Mouse (Mus musculus): ENCODE results near the gene Pnpla2.
A peak's percentile ranks its signal among the peaks of the same experiment; 100 is the strongest.
"Not testable (repeated sequence)": the region's sequence is repeated elsewhere in the genome, so short reads cannot be mapped to it uniquely, and the experiment has no call there.

Gene Pnpla2

GRCm38 (mm10) chr7:141454967-141455551 lies at the start of gene Pnpla2:
Pnpla2 (plus strand) TSS chr7:141455198.
- peak; percentile 85 to 91 for DNase-seq (ENCODE audit: low spot score in 2 of 2)

- DNase-seq (ENCODE audit: low spot score in 2 of 2): no peak
Measured at GRCm38 (mm10) chr7:141405466-141405865, 49.5 kb upstream of the Pnpla2 start.

GRCm38 (mm10) chr7:141407670-141408069 lies 47.3 kb upstream of the Pnpla2 start:
- not testable (repeated sequence) for DNase-seq (ENCODE audit: low spot score in 2 of 2)

GRCm38 (mm10) chr7:141408833-141409232 lies 46.2 kb upstream of the Pnpla2 start:
- DNase-seq (ENCODE audit: low spot score in 2 of 2): peak; percentile 86 to 93

- DNase-seq (ENCODE audit: low spot score in 2 of 2): no peak
Measured at GRCm38 (mm10) chr7:141410631-141411030, 44.4 kb upstream of the Pnpla2 start.

- no peak for DNase-seq (ENCODE audit: low spot score in 2 of 2)
Measured at GRCm38 (mm10) chr7:141411667-141412066, 43.3 kb upstream of the Pnpla2 start.

GRCm38 (mm10) chr7:141413331-141413730 lies 41.7 kb upstream of the Pnpla2 start:
- DNase-seq (ENCODE audit: low spot score in 2 of 2): no peak

- DNase-seq (ENCODE audit: low spot score in 2 of 2): peak; percentile 100
Measured at GRCm38 (mm10) chr7:141413809-141414584, 41.0 kb upstream of the Pnpla2 start, which contains the start of gene Gatd1. Gatd1 (minus strand) TSS chr7:141414136.

- DNase-seq (ENCODE audit: low spot score in 2 of 2): no peak
Measured at GRCm38 (mm10) chr7:141416144-141416841, 38.7 kb upstream of the Pnpla2 start.

- DNase-seq (ENCODE audit: low spot score in 2 of 2): no peak
Measured at GRCm38 (mm10) chr7:141417731-141418681, 37.0 kb upstream of the Pnpla2 start.

GRCm38 (mm10) chr7:141418970-141419369 lies 36.0 kb upstream of the Pnpla2 start:
- no peak for DNase-seq (ENCODE audit: low spot score in 2 of 2)

GRCm38 (mm10) chr7:141420030-141420702 lies 34.8 kb upstream of the Pnpla2 start:
- DNase-seq (ENCODE audit: low spot score in 2 of 2): no peak

- no peak for DNase-seq (ENCODE audit: low spot score in 2 of 2)
Measured at GRCm38 (mm10) chr7:141423811-141424210, 31.2 kb upstream of the Pnpla2 start.

GRCm38 (mm10) chr7:141426948-141427730 lies 27.9 kb upstream of the Pnpla2 start:
- no peak for DNase-seq (ENCODE audit: low spot score in 2 of 2)

GRCm38 (mm10) chr7:141428701-141429100 lies 26.3 kb upstream of the Pnpla2 start:
- DNase-seq (ENCODE audit: low spot score in 2 of 2): no peak

- peak in 1 of 2 experiments; percentile 56 for DNase-seq (ENCODE audit: low spot score in 2 of 2)
Measured at GRCm38 (mm10) chr7:141429310-141429709, 25.7 kb upstream of the Pnpla2 start, which contains the start of gene Cend1. Cend1 (minus strand) TSS chr7:141429491.

GRCm38 (mm10) chr7:141429840-141430584 lies 25.0 kb upstream of the Pnpla2 start:
- DNase-seq (ENCODE audit: low spot score in 2 of 2): no peak

- DNase-seq (ENCODE audit: low spot score in 2 of 2): no peak
Measured at GRCm38 (mm10) chr7:141430585-141431240, 24.3 kb upstream of the Pnpla2 start.

Measured in cerebellum, postnatal 4 days (tissue).